Mouse (Mus musculus): ENCODE measurements around the gene Anapc15.

DNA sequence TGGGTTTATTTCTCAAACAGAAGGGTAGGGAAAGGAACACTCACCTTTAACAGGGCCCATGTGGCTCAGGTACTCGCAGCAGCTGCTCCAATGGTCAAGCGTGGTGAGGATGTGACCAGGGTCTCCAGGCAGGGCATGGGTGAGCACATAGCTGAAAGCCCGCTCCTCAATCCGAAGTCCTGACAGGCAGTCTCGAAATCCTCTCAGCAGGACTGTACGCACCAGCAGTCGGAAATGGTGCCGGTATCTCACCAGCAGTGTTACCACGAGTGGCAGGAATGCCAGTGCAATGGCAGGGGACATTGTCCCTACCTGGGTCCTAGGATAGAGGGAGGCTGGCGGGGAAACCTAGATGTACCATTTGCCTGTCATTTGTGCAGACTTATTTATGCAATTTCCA, 38.5 kb downstream of the Anapc15 start:
- TF ChIP-seq CTCF (IDR thresholded peaks at IDR 0.05; ENCODE audit: borderline replicate concordance, control insufficient read depth, extremely low read depth, insufficient read depth, low read length, poor library complexity) (no peak), POLR2A (IDR thresholded peaks at IDR 0.05; ENCODE audit: control insufficient read depth, extremely low read depth, insufficient read depth, low read length, poor library complexity) (no peak)

Data from thymus, adult 2 months (tissue).